Mouse (Mus musculus) MEL (cell line): ENCODE measurements at regions not wholly inside any gene's neighbourhood (a gene's known extent, or its start where the extent isn't known, plus 50 kb on each side); places are given as distances from the start of the nearest gene placed in this dataset.

Experiments
- DNase-seq: peaks from one replicate; pipeline ENCODE4 v3.0.0; 2011; ENCODE audit warnings: low read depth, low spot score
- H3K27ac ChIP-seq: 2 replicates; pipeline ENCODE4 v1.5.1; 2012; ENCODE audit warnings: low read depth, mild to moderate bottlenecking, control low read depth, low read length, moderate library complexity; ENCODE audit not compliant: control insufficient read depth
- H3K27me3 ChIP-seq, 2 experiments: fragments of 150-350 bp in 1 of 2; sonication (generic) in 1 of 2; 2 replicates each; pipeline ENCODE4 v1.6.1; 2012; ENCODE audit warnings: low read length in 2 of 2, mild to moderate bottlenecking in 2 of 2, improper control_type of control experiment in 1 of 2, moderate library complexity in 1 of 2; ENCODE audit not compliant: insufficient read depth in 2 of 2, control insufficient read depth in 1 of 2
- H3K36me3 ChIP-seq, 2 experiments: 2 replicates each; pipeline ENCODE4 v1.6.1; 2012 to 2014; ENCODE audit warnings: low read length in 2 of 2, improper control_type of control experiment in 1 of 2, inconsistent platforms in 1 of 2, mild to moderate bottlenecking in 1 of 2; ENCODE audit not compliant: insufficient read depth in 2 of 2, control insufficient read depth in 1 of 2
- H3K4me1 ChIP-seq, 2 experiments: fragments of 150-350 bp in 1 of 2; sonication (generic) in 1 of 2; 2 replicates each; pipeline ENCODE4 v1.6.1; 2012; ENCODE audit warnings: low read length in 2 of 2, improper control_type of control experiment in 1 of 2, mild to moderate bottlenecking in 1 of 2; ENCODE audit not compliant: insufficient read depth in 2 of 2, control insufficient read depth in 1 of 2
- H3K4me3 ChIP-seq, 2 experiments: fragments of 150-350 bp in 1 of 2; sonication (generic) in 1 of 2; 2 replicates each; pipeline ENCODE4 v1.5.1; 2012; ENCODE audit warnings: low read depth in 2 of 2, low read length in 2 of 2, mild to moderate bottlenecking in 2 of 2, moderate library complexity in 2 of 2, control low read depth in 1 of 2, improper control_type of control experiment in 1 of 2; ENCODE audit not compliant: control insufficient read depth in 1 of 2, insufficient read depth in 1 of 2
- H3K79me2 ChIP-seq: 2 replicates; pipeline ENCODE4 v1.6.1; 2012; ENCODE audit warnings: mild to moderate bottlenecking, low read length, moderate library complexity; ENCODE audit not compliant: control insufficient read depth, poor library complexity, insufficient read depth
- H3K9ac ChIP-seq: 2 replicates; pipeline ENCODE4 v1.6.1; 2012; ENCODE audit warnings: low read depth, mild to moderate bottlenecking, control low read depth, low read length, moderate library complexity; ENCODE audit not compliant: control insufficient read depth, poor library complexity, severe bottlenecking
- H3K9me3 ChIP-seq: fragments of 150-350 bp; sonication (generic); replicated peaks from 2 replicates; pipeline ENCODE4 v1.6.1; 2012; ENCODE audit warnings: mild to moderate bottlenecking, low read length, improper control_type of control experiment, moderate library complexity; ENCODE audit not compliant: insufficient read depth
- BHLHE40 ChIP-seq: IDR thresholded peaks from 2 replicates; pipeline ENCODE4 v1.6.1; 2012; ENCODE audit warnings: low read depth, mild to moderate bottlenecking, inconsistent platforms, low read length, improper control_type of control experiment, borderline replicate concordance
- CHD2 ChIP-seq: IDR thresholded peaks from 2 replicates; pipeline ENCODE4 v1.6.1; 2011; ENCODE audit warnings: low read length, improper control_type of control experiment
- CTCF ChIP-seq, 3 experiments: IDR thresholded peaks in 2 of 3; conservative IDR thresholded peaks in 1 of 3; 2 replicates each; pipeline ENCODE4 v1.5.1; 2011 to 2012; ENCODE audit warnings: low read length in 3 of 3, low read depth in 2 of 3, mild to moderate bottlenecking in 2 of 3, improper control_type of control experiment in 1 of 3, inconsistent platforms in 1 of 3, mixed read lengths in 1 of 3, moderate library complexity in 1 of 3; ENCODE audit not compliant: control insufficient read depth in 1 of 3, insufficient read depth in 1 of 3, poor library complexity in 1 of 3, severe bottlenecking in 1 of 3
- ELF1 ChIP-seq: IDR thresholded peaks from 2 replicates; pipeline ENCODE4 v1.6.1; 2014; ENCODE audit warnings: low read depth, mild to moderate bottlenecking, inconsistent platforms, low read length, improper control_type of control experiment, moderate library complexity
- EP300 ChIP-seq, 2 experiments: IDR thresholded peaks; 2 replicates each; pipeline ENCODE4 v1.6.1; 2011; ENCODE audit warnings: improper control_type of control experiment in 2 of 2, low read length in 2 of 2, low read depth in 1 of 2, mild to moderate bottlenecking in 1 of 2
- ETS1 ChIP-seq: IDR thresholded peaks from 2 replicates; pipeline ENCODE4 v1.6.1; 2012; ENCODE audit warnings: low read depth, mild to moderate bottlenecking, inconsistent platforms, low read length, improper control_type of control experiment, moderate library complexity
- GABPA ChIP-seq: IDR thresholded peaks from 2 replicates; pipeline ENCODE4 v1.6.1; 2012; ENCODE audit warnings: low read depth, mild to moderate bottlenecking, inconsistent platforms, low read length, improper control_type of control experiment, moderate library complexity
- GATA1 ChIP-seq: IDR thresholded peaks from 2 replicates; pipeline ENCODE4 v1.6.1; 2011; ENCODE audit warnings: low read depth, low read length, improper control_type of control experiment
- HCFC1 ChIP-seq: IDR thresholded peaks from 2 replicates; pipeline ENCODE4 v1.6.1; 2012; ENCODE audit warnings: low read depth, mild to moderate bottlenecking, inconsistent platforms, low read length, improper control_type of control experiment, moderate library complexity
- JUND ChIP-seq: IDR thresholded peaks from 2 replicates; pipeline ENCODE4 v1.6.1; 2011; ENCODE audit warnings: low read depth, mild to moderate bottlenecking, improper control_type of control experiment, low read length
- MAX ChIP-seq: IDR thresholded peaks from 2 replicates; pipeline ENCODE4 v1.6.1; 2011; ENCODE audit warnings: low read length, improper control_type of control experiment
- MEF2A ChIP-seq: IDR thresholded peaks from 2 replicates; pipeline ENCODE4 v1.6.1; 2014; ENCODE audit warnings: low read depth, mild to moderate bottlenecking, inconsistent platforms, low read length, improper control_type of control experiment; ENCODE audit not compliant: poor library complexity, insufficient replicate concordance, severe bottlenecking; ENCODE audit errors: extremely low read depth
- MYB ChIP-seq: IDR thresholded peaks from 2 replicates; pipeline ENCODE4 v1.6.1; 2011; ENCODE audit warnings: mild to moderate bottlenecking, low read depth, low read length, improper control_type of control experiment
- MYC ChIP-seq: IDR thresholded peaks from 2 replicates; pipeline ENCODE4 v1.6.1; 2011; ENCODE audit warnings: low read depth, mild to moderate bottlenecking, low read length, improper control_type of control experiment, moderate library complexity
- NRF1 ChIP-seq: IDR thresholded peaks from 2 replicates; pipeline ENCODE4 v1.6.1; 2014; ENCODE audit warnings: low read depth, mild to moderate bottlenecking, inconsistent platforms, low read length, improper control_type of control experiment, moderate library complexity; ENCODE audit not compliant: poor library complexity, insufficient read depth, severe bottlenecking
- POLR2A ChIP-seq, 2 experiments: IDR thresholded peaks; 2 replicates each; pipeline ENCODE4 v1.6.1; 2011 to 2012; ENCODE audit warnings: low read length in 2 of 2, mild to moderate bottlenecking in 2 of 2, control low read depth in 1 of 2, improper control_type of control experiment in 1 of 2, low read depth in 1 of 2, moderate library complexity in 1 of 2; ENCODE audit not compliant: control insufficient read depth in 1 of 2, insufficient read depth in 1 of 2, poor library complexity in 1 of 2
- POLR2AphosphoS2 ChIP-seq: IDR thresholded peaks from 2 replicates; pipeline ENCODE4 v1.6.1; 2011; ENCODE audit warnings: low read length, improper control_type of control experiment
- POLR2AphosphoS5 ChIP-seq: IDR thresholded peaks from 2 replicates; pipeline ENCODE4 v1.6.1; 2012; ENCODE audit warnings: low read depth, borderline replicate concordance, mild to moderate bottlenecking, inconsistent platforms, low read length, moderate library complexity, mixed read lengths
- RAD21 ChIP-seq: IDR thresholded peaks from 2 replicates; pipeline ENCODE4 v1.6.1; 2011; ENCODE audit warnings: mild to moderate bottlenecking, low read depth, low read length, improper control_type of control experiment
- RCOR1 ChIP-seq: IDR thresholded peaks from 2 replicates; pipeline ENCODE4 v1.6.1; 2012; ENCODE audit warnings: low read depth, mild to moderate bottlenecking, inconsistent platforms, low read length, improper control_type of control experiment
- SMC3 ChIP-seq: IDR thresholded peaks from 2 replicates; pipeline ENCODE4 v1.6.1; 2011; ENCODE audit warnings: low read depth, low read length, improper control_type of control experiment
- TCF12 ChIP-seq: IDR thresholded peaks from 2 replicates; pipeline ENCODE4 v1.6.1; 2014; ENCODE audit warnings: low read depth, mild to moderate bottlenecking, inconsistent platforms, low read length, improper control_type of control experiment, moderate library complexity
- USF2 ChIP-seq, 2 experiments: IDR thresholded peaks; 2 replicates each; pipeline ENCODE4 v1.6.1; 2011 to 2012; ENCODE audit warnings: improper control_type of control experiment in 2 of 2, low read length in 2 of 2, borderline replicate concordance in 1 of 2, inconsistent platforms in 1 of 2, low read depth in 1 of 2, mild to moderate bottlenecking in 1 of 2; ENCODE audit not compliant: insufficient read depth in 1 of 2
- ZKSCAN1 ChIP-seq: IDR thresholded peaks from 2 replicates; pipeline ENCODE4 v1.6.1; 2012; ENCODE audit warnings: low read depth, mild to moderate bottlenecking, inconsistent platforms, low read length, improper control_type of control experiment, moderate library complexity
- ZMIZ1 ChIP-seq: IDR thresholded peaks from 2 replicates; pipeline ENCODE4 v1.6.1; 2012; ENCODE audit warnings: low read depth, mild to moderate bottlenecking, inconsistent platforms, low read length, improper control_type of control experiment, moderate library complexity
- ZNF384 ChIP-seq: IDR thresholded peaks from 2 replicates; pipeline ENCODE4 v1.6.1; 2012; ENCODE audit warnings: low read depth, mild to moderate bottlenecking, inconsistent platforms, low read length, improper control_type of control experiment

- Histone ChIP-seq H3K27ac (no peak overlapping the region), H3K36me3 (no peaks in the 10 kb centered on the region), H3K9ac (no peak overlapping the region), H3K27me3 (no peaks in the 10 kb centered on the region), H3K79me2 (no peaks in the 10 kb centered on the region), H3K4me3 (no peak overlapping the region), H3K9me3 (no peaks in the 10 kb centered on the region), H3K4me1 (no peaks in the 10 kb centered on the region)
- no peak for DNase-seq
- TF ChIP-seq MEF2A (no peak), EP300 (IDR thresholded peaks at IDR 0.05; ENCODE audit: low read depth in 1 of 2, low read length in 2 of 2) (no peak), CTCF (IDR thresholded peaks at IDR 0.05 in 2 of 3, conservative IDR thresholded peaks at IDR 0.05 in 1 of 3; ENCODE audit: control insufficient read depth in 1 of 3, insufficient read depth in 1 of 3, low read depth in 2 of 3, low read length in 3 of 3, poor library complexity in 1 of 3, severe bottlenecking in 1 of 3) (no peak), ZKSCAN1 (no peak), GABPA (no peak), RAD21 (no peak), ZNF384 (no peak), MYB (no peak), RCOR1 (no peak), USF2 (IDR thresholded peaks at IDR 0.05; ENCODE audit: borderline replicate concordance in 1 of 2, insufficient read depth in 1 of 2, low read depth in 1 of 2, low read length in 2 of 2) (no peak), HCFC1 (no peak), ETS1 (no peak), TCF12 (no peak)
Observed at GRCm38 (mm10) chr2:123394296-123394695, 629.3 kb downstream of the Sqor start.

- Histone ChIP-seq H3K27ac (no peak overlapping the region), H3K36me3 (no peaks in the 10 kb centered on the region)
- no peak for TF ChIP-seq BHLHE40
- no peak for TF ChIP-seq NRF1
- TF ChIP-seq USF2 (IDR thresholded peaks at IDR 0.05; ENCODE audit: borderline replicate concordance in 1 of 2, insufficient read depth in 1 of 2, low read depth in 1 of 2, low read length in 2 of 2) = no peak
- no peak for TF ChIP-seq ETS1
- no peak for TF ChIP-seq CHD2
- no peak for TF ChIP-seq POLR2AphosphoS5
- no peak for TF ChIP-seq MAX
- TF ChIP-seq POLR2AphosphoS2 = no peak
- TF ChIP-seq EP300 (IDR thresholded peaks at IDR 0.05; ENCODE audit: low read depth in 1 of 2, low read length in 2 of 2) = no peak
- no peak for TF ChIP-seq CTCF (IDR thresholded peaks at IDR 0.05 in 2 of 3, conservative IDR thresholded peaks at IDR 0.05 in 1 of 3; ENCODE audit: control insufficient read depth in 1 of 3, insufficient read depth in 1 of 3, low read depth in 2 of 3, low read length in 3 of 3, poor library complexity in 1 of 3, severe bottlenecking in 1 of 3)
- no peak for TF ChIP-seq MYC
- TF ChIP-seq ELF1 = no peak
- no peak for TF ChIP-seq MYB
- TF ChIP-seq RCOR1 = no peak
- TF ChIP-seq SMC3 = no peak
- no peak for TF ChIP-seq JUND
- no peak for TF ChIP-seq TCF12
- TF ChIP-seq ZMIZ1 = no peak
- no peak for TF ChIP-seq GATA1
- no peak for TF ChIP-seq POLR2A (IDR thresholded peaks at IDR 0.05; ENCODE audit: control insufficient read depth in 1 of 2, insufficient read depth in 1 of 2, low read depth in 1 of 2, low read length in 2 of 2, poor library complexity in 1 of 2)
Observed at GRCm38 (mm10) chr2:123397551-123397950, 632.5 kb downstream of the Sqor start.

More at GRCm38 (mm10) chr2:123397551-123397950, 632.5 kb downstream of the Sqor start:
- H3K27me3 ChIP-seq = no peaks in the 10 kb centered on the region
- no peak overlapping the region for H3K9ac ChIP-seq
- no peaks in the 10 kb centered on the region for H3K79me2 ChIP-seq
- H3K9me3 ChIP-seq = no peaks in the 10 kb centered on the region
- DNase-seq = no peak
- no peak overlapping the region for H3K4me3 ChIP-seq
- no peaks in the 10 kb centered on the region for H3K4me1 ChIP-seq
